Mouse (Mus musculus): ENCODE data around the gene Psmd13. TPM values are rescaled to one million over a fixed set of nuclear protein-coding genes. Genes with fewer than 3 reads are reported as not detected.

The Psmd13 gene
- 44.5 and 51.9 TPM in 2 replicates for polyA plus RNA-seq (2012; rRNA removed; ENCODE audit: low replicate concordance)

GRCm38 (mm10) chr7:140881696-140882468, at the start of gene Psmd13, which contains the start of gene Sirt3:
Gene Psmd13 (plus strand): TSS chr7:140881968.
Gene Sirt3 (minus strand): TSS chr7:140882309.

DNA sequence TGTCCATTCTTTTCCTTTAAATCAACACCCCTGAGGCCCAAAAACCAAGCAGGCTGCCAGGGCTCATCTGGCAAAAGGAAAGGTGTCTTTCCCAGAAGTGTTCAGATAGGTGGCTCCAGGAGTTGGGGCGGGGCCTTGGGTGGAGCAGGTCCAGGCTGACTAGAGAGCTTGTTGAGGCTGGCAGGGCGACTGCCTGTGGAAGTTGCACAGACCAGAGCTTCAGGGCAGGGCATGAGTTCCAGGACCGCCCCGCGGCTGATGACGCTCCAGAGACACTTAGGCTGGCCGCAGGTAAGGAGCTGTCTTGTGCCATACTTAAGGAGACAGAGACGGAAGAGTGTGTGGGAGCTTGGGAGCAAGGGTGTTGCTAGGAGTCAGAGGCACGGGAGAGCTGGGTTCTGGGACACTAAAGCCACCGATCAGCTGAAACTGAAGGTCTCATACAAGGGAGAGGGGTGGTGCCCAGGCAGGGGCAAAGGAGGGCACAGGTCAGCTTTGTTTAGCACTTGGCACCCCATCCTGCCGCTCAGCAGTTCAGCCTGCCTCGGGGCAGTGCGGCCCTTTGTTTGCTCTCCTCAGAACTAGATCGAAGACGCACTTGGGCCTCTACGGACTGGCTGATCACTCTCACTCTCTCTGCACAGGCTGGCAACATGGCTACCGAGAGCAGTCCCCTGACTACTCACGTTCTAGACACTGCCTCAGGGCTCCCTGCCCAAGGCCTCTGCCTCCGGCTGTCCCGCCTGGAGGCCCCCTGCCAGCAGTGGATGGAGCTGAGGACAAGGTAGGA, 46.6 kb upstream of the Psmd13 start, which contains the start of gene Urah:
Gene Urah (plus strand): TSS at position 51 of the 790 bp plus-strand sequence.

DNA sequence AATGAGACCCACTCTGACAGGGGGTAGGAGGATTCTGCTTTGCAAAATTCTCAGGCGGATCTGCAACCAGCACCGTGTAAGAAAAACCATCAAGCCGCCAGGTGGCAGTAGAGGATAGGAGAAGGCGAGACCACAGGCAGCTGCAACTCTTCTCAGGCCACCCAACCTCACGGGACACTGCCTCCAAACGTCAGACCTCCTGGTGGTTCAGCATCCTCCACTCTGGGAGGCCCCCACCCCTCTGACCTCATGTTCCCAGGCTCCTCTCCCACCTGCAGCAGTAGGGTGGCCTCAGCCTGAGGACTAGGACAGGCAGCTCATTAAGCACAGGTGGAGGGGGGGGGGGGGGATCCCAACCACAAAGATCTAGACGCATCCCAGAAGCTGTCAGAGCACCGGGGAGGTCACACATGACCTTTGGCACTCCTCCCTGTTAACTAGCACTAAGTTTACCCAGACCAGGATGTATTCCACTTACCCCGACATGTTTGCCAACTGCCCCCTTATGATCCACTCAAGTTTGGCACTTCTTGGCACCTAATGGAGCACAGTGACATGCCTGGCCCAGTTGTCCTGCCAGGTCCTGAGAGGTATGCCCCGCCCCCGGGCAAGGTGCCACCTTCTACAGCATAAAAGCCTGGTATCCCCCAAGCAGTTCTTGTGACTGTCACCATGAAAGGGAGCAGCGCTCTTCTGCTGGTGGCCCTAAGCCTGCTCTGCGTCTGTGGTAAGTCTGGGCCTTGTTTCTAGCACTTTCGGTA, 36.7 kb upstream of the Psmd13 start, which contains the start of gene Scgb1c1:
Gene Scgb1c1 (plus strand): TSS at position 643 of the 761 bp plus-strand sequence.

DNA sequence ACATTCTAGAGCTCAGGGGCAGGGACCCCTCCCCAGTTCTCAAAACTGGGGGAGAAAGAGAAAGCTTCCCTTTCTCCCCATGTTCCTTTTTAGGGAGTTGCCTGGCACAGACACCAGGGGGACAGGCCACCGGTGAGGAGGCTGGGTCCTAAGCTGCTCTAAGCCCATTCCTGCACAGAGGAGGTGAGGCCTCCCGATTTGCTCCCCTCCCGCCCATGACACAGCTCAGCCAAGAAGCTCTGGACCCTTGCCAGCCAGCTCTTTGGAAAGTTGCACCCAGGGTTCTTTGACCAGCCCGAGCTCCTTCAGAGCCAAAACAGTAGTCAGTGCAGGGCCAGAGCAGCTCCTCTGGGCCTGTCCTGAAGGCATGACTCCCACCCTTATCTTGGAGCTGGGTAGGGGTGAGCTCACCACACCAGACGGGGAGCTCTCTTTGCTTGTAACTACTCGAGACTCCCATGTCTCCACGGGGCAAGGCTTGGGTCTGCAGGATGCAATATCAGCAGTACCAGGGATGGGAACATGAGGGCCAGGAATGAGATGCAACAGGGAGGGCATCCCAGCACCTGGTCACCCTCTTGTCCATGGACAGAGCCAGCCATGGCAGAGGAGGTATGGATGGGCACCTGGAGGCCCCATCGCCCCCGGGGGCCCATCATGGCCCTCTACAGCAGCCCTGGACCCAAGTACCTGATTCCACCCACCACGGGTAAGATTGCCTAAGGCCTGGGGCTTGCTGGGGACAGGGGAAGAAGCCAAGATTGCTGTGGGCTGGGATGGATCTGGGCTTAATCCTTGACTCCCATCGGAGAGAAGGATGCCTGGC, 33.8 kb upstream of the Psmd13 start, which contains the start of gene Odf3:
Gene Odf3 (plus strand): TSS at position 51 of the 826 bp plus-strand sequence.

GRCm38 (mm10) chr7:140855860-140856784, 25.6 kb upstream of the Psmd13 start, which contains the start of gene Gm45785:
Gene Gm45785 (minus strand): TSS chr7:140856331.

GRCm38 (mm10) chr7:140856785-140857549, 24.8 kb upstream of the Psmd13 start, which contains the start of gene Ric8a:
Gene Ric8a (plus strand): TSS chr7:140856957.

GRCm38 (mm10) chr7:140857550-140858505, 23.9 kb upstream of the Psmd13 start, which contains the start of gene Bet1l:
Gene Bet1l (minus strand): TSS chr7:140857577.

DNA sequence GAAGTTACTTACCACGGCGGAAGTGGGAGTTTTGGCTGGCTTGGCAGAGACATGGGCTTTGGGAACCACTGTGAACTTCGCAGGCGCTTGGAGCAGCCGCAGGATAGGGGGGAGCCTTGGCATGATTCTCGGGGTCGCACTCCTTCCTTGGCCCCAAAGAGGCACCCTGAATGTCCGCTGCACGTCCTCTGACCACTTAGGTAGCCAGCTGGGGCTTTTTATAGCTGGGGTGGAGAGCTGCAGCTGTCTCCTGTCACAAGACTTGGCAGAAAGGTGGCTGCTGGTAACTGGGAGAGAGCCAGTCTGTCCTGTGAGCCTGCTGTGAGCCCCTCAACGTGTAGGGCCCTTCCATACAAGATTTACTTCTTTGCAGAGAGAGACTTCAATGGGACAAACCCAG, 18.5 kb downstream of the Psmd13 start, which contains the start of gene Cox8b:
Gene Cox8b (minus strand): TSS at position 227 of the 400 bp plus-strand sequence.

DNA sequence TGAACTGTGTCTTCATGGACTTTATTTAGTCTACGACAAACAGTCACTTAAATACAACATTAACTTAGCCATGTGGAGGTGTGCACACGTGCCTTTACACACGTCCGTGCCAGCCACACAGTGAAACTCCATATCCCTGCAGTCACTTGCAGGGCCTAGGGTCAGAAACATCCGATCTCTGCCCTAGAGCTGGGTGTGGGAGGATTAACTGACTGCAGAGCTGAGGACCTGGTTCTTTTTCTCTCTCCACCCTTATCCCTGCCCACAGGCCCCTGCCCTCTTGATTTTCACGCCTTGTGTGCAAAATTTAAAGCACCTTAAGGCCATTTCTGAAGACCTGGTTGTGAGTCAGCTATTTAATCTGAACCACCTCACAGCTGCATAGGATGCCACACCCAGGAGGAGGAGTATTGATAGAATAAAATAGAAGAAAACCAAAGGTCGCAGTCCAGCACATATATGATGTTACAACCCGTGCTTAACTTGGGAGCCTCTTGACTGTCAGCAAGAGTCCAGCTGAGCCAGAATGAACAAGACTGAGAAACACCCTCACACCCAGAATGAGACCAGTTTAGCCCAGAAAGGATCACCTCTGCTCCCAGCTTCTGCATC, 38.8 kb downstream of the Psmd13 start, which contains the start of gene Nlrp6:
Gene Nlrp6 (plus strand): TSS at position 485 of the 612 bp plus-strand sequence.

DNA sequence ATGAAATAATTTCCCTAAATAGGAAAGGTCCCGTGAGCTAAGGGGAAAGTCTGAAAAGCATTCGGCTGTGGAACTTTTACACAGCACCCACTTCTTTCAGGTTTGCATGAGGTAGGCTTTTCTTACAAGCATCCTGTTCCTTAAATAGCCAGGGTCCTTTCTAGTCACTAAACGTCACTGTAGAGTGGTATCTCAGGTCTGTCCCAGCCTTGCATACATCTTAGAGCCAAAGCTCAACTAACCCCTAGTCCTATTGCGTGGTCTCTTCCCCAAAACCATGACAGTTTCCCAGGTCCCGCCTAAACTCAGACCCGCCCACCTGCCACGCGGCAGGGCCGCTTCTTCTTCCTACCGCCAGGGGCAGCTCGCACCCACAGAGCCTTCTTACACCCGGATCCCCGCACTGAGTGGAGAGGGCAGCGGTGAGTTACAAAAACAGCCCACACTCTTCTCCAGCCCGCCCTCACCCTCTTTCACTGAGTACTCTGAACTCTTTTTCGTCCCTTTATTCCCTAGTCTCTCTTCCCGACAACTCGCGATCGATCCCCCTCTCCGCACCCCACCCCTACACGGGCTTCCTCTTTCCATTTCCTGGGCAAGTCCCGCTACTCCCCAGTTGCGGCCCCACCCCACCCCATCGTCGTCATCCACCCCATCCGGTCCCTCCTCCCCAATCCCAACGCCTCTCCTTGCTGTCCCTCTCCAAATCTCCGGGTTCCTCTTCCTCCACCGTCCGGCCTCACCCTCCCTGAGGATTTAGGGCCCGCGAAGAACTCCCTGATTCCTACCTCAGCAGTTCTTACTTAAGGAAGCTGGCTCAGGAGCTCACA, 59.7 kb downstream of the Psmd13 start, which contains the start of gene Pgghg:
Gene Pgghg (plus strand): TSS at position 170 of the 830 bp plus-strand sequence.

Other genes starting within 250 kb of the Psmd13 start
- not detected in 2 replicates for gene Olfr53, start 235.5 kb upstream of the Psmd13 start, polyA plus RNA-seq (2012; rRNA removed; ENCODE audit: low replicate concordance)
- gene Olfr539, start 222.0 kb upstream of the Psmd13 start, polyA plus RNA-seq (2012; rRNA removed; ENCODE audit: low replicate concordance) = not detected in 2 replicates
- not detected in 2 replicates for gene Olfr45, start 200.0 kb upstream of the Psmd13 start, polyA plus RNA-seq (2012; rRNA removed; ENCODE audit: low replicate concordance)
- gene Olfr541, start 184.7 kb upstream of the Psmd13 start, polyA plus RNA-seq (2012; rRNA removed; ENCODE audit: low replicate concordance) = not detected in 2 replicates
- 0.25 and 0.65 TPM in 2 replicates for gene Cyp2e1, start 118.2 kb upstream of the Psmd13 start, polyA plus RNA-seq (2012; rRNA removed; ENCODE audit: low replicate concordance)
- gene Syce1, start 94.1 kb upstream of the Psmd13 start, polyA plus RNA-seq (2012; rRNA removed; ENCODE audit: low replicate concordance) = not detected in 2 replicates
- gene Zfp941, start 59.8 kb upstream of the Psmd13 start, polyA plus RNA-seq (2012; rRNA removed; ENCODE audit: low replicate concordance) = 0.02 TPM in 1 of 2 replicates, not detected in the other
- gene Urah, start 47.0 kb upstream of the Psmd13 start, polyA plus RNA-seq (2012; rRNA removed; ENCODE audit: low replicate concordance) = 70.0 and 92.2 TPM in 2 replicates
- not detected in 2 replicates for gene Scgb1c1, start 36.4 kb upstream of the Psmd13 start, polyA plus RNA-seq (2012; rRNA removed; ENCODE audit: low replicate concordance)
- not detected in 2 replicates for gene Odf3, start 34.2 kb upstream of the Psmd13 start, polyA plus RNA-seq (2012; rRNA removed; ENCODE audit: low replicate concordance)
- not detected in 2 replicates for gene Gm45785, start 25.6 kb upstream of the Psmd13 start, polyA plus RNA-seq (2012; rRNA removed; ENCODE audit: low replicate concordance)
- 66.8 and 79.2 TPM in 2 replicates for gene Ric8a, start 25.0 kb upstream of the Psmd13 start, polyA plus RNA-seq (2012; rRNA removed; ENCODE audit: low replicate concordance)
- gene Bet1l, start 24.4 kb upstream of the Psmd13 start, polyA plus RNA-seq (2012; rRNA removed; ENCODE audit: low replicate concordance) = 11.4 and 14.3 TPM in 2 replicates
- gene Sirt3, start 341 bp downstream of the Psmd13 start, polyA plus RNA-seq (2012; rRNA removed; ENCODE audit: low replicate concordance) = 23.5 and 27.7 TPM in 2 replicates
- gene Cox8b, start 18.5 kb downstream of the Psmd13 start, polyA plus RNA-seq (2012; rRNA removed; ENCODE audit: low replicate concordance) = 3.8 and 7.2 TPM in 2 replicates
- 71.9 and 89.3 TPM in 2 replicates for gene Nlrp6, start 38.9 kb downstream of the Psmd13 start, polyA plus RNA-seq (2012; rRNA removed; ENCODE audit: low replicate concordance)
- gene Pgghg, start 59.4 kb downstream of the Psmd13 start, polyA plus RNA-seq (2012; rRNA removed; ENCODE audit: low replicate concordance) = 17.9 and 19.5 TPM in 2 replicates
- 1.1 and 1.3 TPM in 2 replicates for gene Ifitm5, start 68.3 kb downstream of the Psmd13 start, polyA plus RNA-seq (2012; rRNA removed; ENCODE audit: low replicate concordance)
- not detected in 2 replicates for gene Gm45717, start 74.0 kb downstream of the Psmd13 start, polyA plus RNA-seq (2012; rRNA removed; ENCODE audit: low replicate concordance)
- 322 and 327 TPM in 2 replicates for gene Ifitm2, start 74.0 kb downstream of the Psmd13 start, polyA plus RNA-seq (2012; rRNA removed; ENCODE audit: low replicate concordance)
- gene Ifitm1, start 85.3 kb downstream of the Psmd13 start, polyA plus RNA-seq (2012; rRNA removed; ENCODE audit: low replicate concordance) = 69.2 and 79.8 TPM in 2 replicates
- 90.0 and 119 TPM in 2 replicates for gene Ifitm3, start 128.8 kb downstream of the Psmd13 start, polyA plus RNA-seq (2012; rRNA removed; ENCODE audit: low replicate concordance)
- 0.75 and 2.8 TPM in 2 replicates for gene Ifitm6, start 136.0 kb downstream of the Psmd13 start, polyA plus RNA-seq (2012; rRNA removed; ENCODE audit: low replicate concordance)
- not detected in 2 replicates for gene Gm17387, start 147.2 kb downstream of the Psmd13 start, polyA plus RNA-seq (2012; rRNA removed; ENCODE audit: low replicate concordance)
- gene B4galnt4, start 179.1 kb downstream of the Psmd13 start, polyA plus RNA-seq (2012; rRNA removed; ENCODE audit: low replicate concordance) = 12.4 and 24.8 TPM in 2 replicates
- gene Pkp3, start 196.2 kb downstream of the Psmd13 start, polyA plus RNA-seq (2012; rRNA removed; ENCODE audit: low replicate concordance) = 124 and 153 TPM in 2 replicates
- 36.7 and 51.6 TPM in 2 replicates for gene Sigirr, start 218.6 kb downstream of the Psmd13 start, polyA plus RNA-seq (2012; rRNA removed; ENCODE audit: low replicate concordance)
- 63.8 and 73.8 TPM in 2 replicates for gene Ano9, start 235.8 kb downstream of the Psmd13 start, polyA plus RNA-seq (2012; rRNA removed; ENCODE audit: low replicate concordance)
- gene Ptdss2, start 240.4 kb downstream of the Psmd13 start, polyA plus RNA-seq (2012; rRNA removed; ENCODE audit: low replicate concordance) = 22.2 and 35.2 TPM in 2 replicates